Mouse (Mus musculus) embryonic facial prominence, embryonic 12.5 days (tissue): ENCODE results near the gene Ccdc34. TPM values are rescaled to one million over a fixed set of nuclear protein-coding genes. Genes with fewer than 3 reads are reported as not detected.

Experiments
- polyA plus RNA-seq: library from polyadenylated mRNA; unstranded; fragments of >200 nt; fragmentation: Nextera tagmentation; extraction: Ambion mirVana; gene quantifications from 2 replicates; pipeline ENCODE4 v1.2.1, GENCODE M21; 2016

The Ccdc34 gene
- polyA plus RNA-seq, 1 experiment from 2014 or later: 51.0 TPM

Other genes with a start within 250 kb of the Ccdc34 start
- 68.0 and 70.2 TPM in 2 replicates for gene Lin7c, start 127.0 kb upstream of the Ccdc34 start, polyA plus RNA-seq
- 18.6 and 22.3 TPM in 2 replicates for gene Lgr4, start 100.2 kb upstream of the Ccdc34 start, polyA plus RNA-seq